Mouse (Mus musculus) neutrophil, adult 83 days (primary cell): ENCODE data around the gene Olfr322. TPM values are rescaled to one million over a fixed set of nuclear protein-coding genes. Genes with fewer than 3 reads are reported as not detected.

Experiments
- total RNA-seq, 2 experiments: library from RNA; stranded (reverse); gene quantifications; one replicate each; pipeline ENCODE4 v1.2.4; 2023

Gene Olfr322
- total RNA-seq: under 1 TPM in 1 of 2 experiments, not detected in 1; 0.11 TPM

GRCm38 (mm10) chr11:58658596-58658995, at the start of gene Olfr322:
Gene Olfr322 (plus strand): TSS chr11:58658782.

GRCm38 (mm10) chr11:58615975-58616374, 42.6 kb upstream of the Olfr322 start, which contains the start of gene 2210407C18Rik:
Gene 2210407C18Rik (minus strand): TSS chr11:58616075.

DNA sequence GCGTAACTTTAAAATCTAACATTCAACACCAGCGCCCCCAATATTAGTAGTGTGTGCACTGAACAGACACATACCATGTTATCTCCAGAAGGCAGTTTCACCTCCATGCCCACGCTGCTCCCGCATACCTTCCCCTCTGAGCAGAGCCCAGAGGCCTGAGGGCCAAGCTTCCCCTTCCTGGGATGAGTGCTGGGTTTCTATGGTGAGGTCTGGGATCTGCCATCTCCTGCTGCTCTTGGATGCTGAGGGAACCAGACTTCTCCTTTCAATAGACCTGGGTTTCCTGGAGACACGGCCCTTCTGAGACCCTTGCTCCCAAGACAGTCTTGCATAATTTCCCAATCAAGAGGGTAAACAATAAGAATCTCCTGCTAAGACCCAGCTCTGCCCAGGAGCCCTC, 28.2 kb upstream of the Olfr322 start, which contains the start of gene Olfr323:
Gene Olfr323, minus strand, starts transcription at position 101 of the 400 bp plus-strand sequence.

GRCm38 (mm10) chr11:58640272-58640867, 18.2 kb upstream of the Olfr322 start, which contains the start of gene Trim58:
Gene Trim58 (plus strand): TSS chr11:58640465.

GRCm38 (mm10) chr11:58680799-58681198, 22.2 kb downstream of the Olfr322 start, which contains the start of gene Olfr320:
Gene Olfr320 (plus strand): TSS chr11:58681099.

GRCm38 (mm10) chr11:58698862-58699261, 40.3 kb downstream of the Olfr322 start, which contains the start of gene Olfr319:
Gene Olfr319 (plus strand): TSS chr11:58699162.

Other genes starting within 250 kb of the Olfr322 start
- gene 1810065E05Rik, start 237.7 kb upstream of the Olfr322 start, total RNA-seq: not detected
- not detected for gene Gm12253, start 226.2 kb upstream of the Olfr322 start, total RNA-seq
- gene Lypd9, start 205.9 kb upstream of the Olfr322 start, total RNA-seq: not detected
- gene Olfr30, start 196.5 kb upstream of the Olfr322 start, total RNA-seq: not detected
- not detected for gene Olfr332, start 166.2 kb upstream of the Olfr322 start, total RNA-seq
- not detected for gene Olfr331, start 156.2 kb upstream of the Olfr322 start, total RNA-seq
- not detected for gene Olfr330, start 123.9 kb upstream of the Olfr322 start, total RNA-seq
- not detected for gene Olfr329-ps, start 112.4 kb upstream of the Olfr322 start, total RNA-seq
- gene Olfr328, start 103.1 kb upstream of the Olfr322 start, total RNA-seq: under 1 TPM in 1 of 2 experiments, not detected in 1; 0.15 TPM
- gene Olfr224, start 88.2 kb upstream of the Olfr322 start, total RNA-seq: not detected
- not detected for gene Olfr325, start 81.1 kb upstream of the Olfr322 start, total RNA-seq
- gene Olfr324, start 63.7 kb upstream of the Olfr322 start, total RNA-seq: not detected
- not detected for gene 2210407C18Rik, start 42.7 kb upstream of the Olfr322 start, total RNA-seq
- not detected for gene Olfr323, start 28.3 kb upstream of the Olfr322 start, total RNA-seq
- 1 to 10 TPM; 1.4 to 2.2 TPM for gene Trim58, start 18.3 kb upstream of the Olfr322 start, total RNA-seq
- gene Olfr320, start 22.3 kb downstream of the Olfr322 start, total RNA-seq: not detected
- not detected for gene Olfr319, start 40.4 kb downstream of the Olfr322 start, total RNA-seq
- under 1 TPM; 0.15 TPM for gene Olfr318, start 65.2 kb downstream of the Olfr322 start, total RNA-seq
- not detected for gene Olfr317, start 80.4 kb downstream of the Olfr322 start, total RNA-seq
- not detected for gene Olfr316, start 94.0 kb downstream of the Olfr322 start, total RNA-seq
- not detected for gene Olfr315, start 114.4 kb downstream of the Olfr322 start, total RNA-seq
- gene Olfr314, start 124.2 kb downstream of the Olfr322 start, total RNA-seq: not detected
- gene Fam183b, start 143.2 kb downstream of the Olfr322 start, total RNA-seq: not detected
- not detected for gene Olfr313, start 156.2 kb downstream of the Olfr322 start, total RNA-seq
- gene Olfr312, start 170.5 kb downstream of the Olfr322 start, total RNA-seq: not detected
- gene Olfr311, start 180.5 kb downstream of the Olfr322 start, total RNA-seq: not detected
- 1 to 10 TPM; 1.4 to 2.1 TPM for gene Gm12258, start 188.4 kb downstream of the Olfr322 start, total RNA-seq
- 1 to 10 TPM; 2.7 to 4.3 TPM for gene 2810021J22Rik, start 208.4 kb downstream of the Olfr322 start, total RNA-seq
- gene Zfp39, start 245.4 kb downstream of the Olfr322 start, total RNA-seq: 1 to 10 TPM; 5.1 to 5.8 TPM